Mouse (Mus musculus) sigmoid colon, adult 10 weeks (tissue): ENCODE results near the gene Gle1. TPM values are rescaled to one million over a fixed set of nuclear protein-coding genes. Genes with fewer than 3 reads are reported as not detected.

ENCODE experiments used
- polyA plus RNA-seq: library from polyadenylated mRNA; stranded (reverse); fragments of 350-450 nt; fragmentation: Illumina TruSeq; extraction: RNeasy Lipid Tissue Mini Kit (QIAGEN cat#74804); gene quantifications from one replicate; pipeline ENCODE4 v1.2.3, GENCODE M21; 2014; ENCODE audit warnings: low read depth, low replicate concordance

Gle1 gene
- polyA plus RNA-seq = 12.5 TPM

DNA sequence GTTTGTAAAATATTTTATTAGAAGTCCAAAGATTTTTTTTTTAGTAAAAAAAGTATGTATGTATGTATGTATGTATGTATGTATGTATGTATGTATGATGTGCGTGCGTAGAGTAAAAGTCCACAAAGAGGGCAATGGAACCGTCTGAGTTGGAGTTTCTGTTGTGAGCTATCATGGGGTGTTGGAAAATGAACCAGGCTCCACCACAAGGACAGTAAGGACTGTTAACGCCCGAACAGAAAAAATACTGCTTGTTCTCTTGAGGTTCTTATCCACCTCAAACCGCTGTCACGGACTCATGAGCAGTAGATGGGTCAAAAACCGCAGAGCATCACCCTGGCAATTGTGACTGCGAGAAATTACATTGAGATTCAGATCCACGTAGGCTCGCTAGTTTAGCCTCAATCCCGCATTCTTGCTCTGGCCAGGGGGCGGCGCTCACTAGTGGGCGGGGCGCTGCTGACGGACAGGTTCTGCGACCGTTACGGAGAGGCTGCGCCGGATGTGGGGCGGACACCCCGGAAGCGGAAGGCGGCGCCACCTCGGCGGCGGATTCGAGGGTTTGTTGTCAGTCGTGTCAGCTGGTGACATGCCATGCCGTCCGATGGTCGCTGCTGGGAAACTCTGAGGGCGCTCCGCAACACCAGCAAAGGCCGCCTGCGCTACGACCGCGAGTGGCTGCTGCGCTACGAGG is at the start of gene Gle1:
Gene Gle1, plus strand, starts transcription at position 521 of the 694 bp plus-strand sequence.

DNA sequence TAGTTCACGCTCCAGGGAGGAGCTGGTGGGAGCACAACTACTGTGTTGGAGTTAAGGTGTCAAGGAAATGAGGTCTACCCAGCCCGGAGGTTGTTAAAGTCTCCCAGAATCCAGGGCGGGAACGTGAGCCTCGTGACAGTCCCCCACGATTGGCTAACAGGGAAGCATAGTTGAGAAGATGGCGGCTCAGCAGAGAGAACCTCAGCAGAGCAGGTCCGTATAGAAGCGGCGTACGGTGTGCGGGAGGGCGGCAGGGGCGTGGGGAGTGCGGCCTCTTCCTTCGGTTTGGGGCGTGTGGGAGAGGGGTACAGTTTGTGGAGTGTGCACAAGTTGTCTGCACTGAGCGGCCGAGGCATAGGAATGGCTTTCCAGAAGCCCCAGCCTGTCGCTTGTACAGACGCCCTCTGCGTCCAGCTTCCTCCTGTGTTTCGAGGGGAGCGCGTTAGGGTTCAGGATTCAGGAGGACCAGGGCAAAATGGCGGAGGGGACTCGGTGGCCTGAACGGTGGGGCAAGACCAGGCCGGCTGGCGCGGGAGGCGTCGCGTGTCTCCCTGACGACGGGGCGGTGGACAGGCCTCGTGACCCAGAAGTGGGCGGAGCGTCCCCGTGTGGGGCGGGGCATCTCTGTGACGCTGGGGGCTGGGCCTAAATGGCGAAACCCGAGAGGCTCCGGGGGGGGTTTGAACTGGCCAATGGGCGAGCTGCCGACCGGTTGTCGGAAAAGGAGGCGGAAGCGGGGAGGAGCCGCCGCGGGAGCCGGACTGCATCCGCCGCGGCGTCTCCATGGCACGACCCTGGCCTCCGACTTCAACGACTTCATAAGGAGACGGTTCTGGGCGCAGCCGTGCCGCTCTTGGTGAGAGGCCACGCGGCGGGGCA is 45.9 kb upstream of the Gle1 start, which contains the start of gene Odf2:
Gene Odf2, plus strand, starts transcription at position 156 of the 879 bp plus-strand sequence.

DNA sequence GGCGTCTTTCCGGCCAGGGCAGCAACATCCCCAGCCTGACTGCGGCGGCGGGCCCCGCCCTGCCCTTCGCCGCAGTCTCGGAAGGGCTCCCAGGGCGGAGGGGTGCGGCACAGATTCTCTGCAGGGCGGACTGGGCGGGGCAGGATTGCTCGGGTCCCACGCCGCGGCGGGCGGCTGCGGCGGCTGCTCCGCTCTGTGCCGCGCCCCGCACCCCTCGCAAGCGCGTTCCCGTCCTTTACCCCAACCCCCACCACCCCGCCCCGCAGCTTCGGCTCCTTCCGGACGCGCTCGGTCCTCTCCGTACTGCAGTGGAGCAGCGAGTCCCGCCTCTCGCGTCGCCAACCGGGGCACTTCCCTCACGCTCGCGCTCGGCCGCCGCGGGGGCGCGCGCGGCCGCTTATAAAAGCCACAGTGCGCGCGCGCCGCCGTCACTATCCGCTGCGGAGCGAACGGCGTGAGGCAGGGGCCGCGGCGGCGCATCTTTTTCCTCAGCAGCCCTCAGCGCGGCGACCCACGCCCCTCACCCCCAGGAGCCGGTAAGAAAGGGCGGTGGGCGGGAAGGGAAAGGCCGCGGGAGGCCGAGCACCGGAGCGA is 30.1 kb downstream of the Gle1 start, which contains the start of gene Sptan1:
Gene Sptan1, plus strand, starts transcription at position 311 of the 594 bp plus-strand sequence.

Other genes starting within 250 kb of the Gle1 start
- gene Gm13420, start 183.7 kb upstream of the Gle1 start, polyA plus RNA-seq = not detected
- gene Gm13547, start 176.1 kb upstream of the Gle1 start, polyA plus RNA-seq = not detected
- 2.3 TPM for gene Coq4, start 147.9 kb upstream of the Gle1 start, polyA plus RNA-seq
- 3.9 TPM for gene Trub2, start 146.9 kb upstream of the Gle1 start, polyA plus RNA-seq
- gene Slc27a4, start 132.8 kb upstream of the Gle1 start, polyA plus RNA-seq = 1.5 TPM
- 4.6 TPM for gene Urm1, start 115.4 kb upstream of the Gle1 start, polyA plus RNA-seq
- gene Cercam, start 66.3 kb upstream of the Gle1 start, polyA plus RNA-seq = 1.7 TPM
- 7.6 TPM for gene Odf2, start 46.2 kb upstream of the Gle1 start, polyA plus RNA-seq
- 48.6 TPM for gene Sptan1, start 30.1 kb downstream of the Gle1 start, polyA plus RNA-seq
- not detected for gene Wdr34, start 113.5 kb downstream of the Gle1 start, polyA plus RNA-seq
- gene Set, start 122.0 kb downstream of the Gle1 start, polyA plus RNA-seq = 311 TPM
- gene Pkn3, start 142.3 kb downstream of the Gle1 start, polyA plus RNA-seq = 0.22 TPM
- 2.1 TPM for gene Zdhhc12, start 158.2 kb downstream of the Gle1 start, polyA plus RNA-seq
- gene Zer1, start 189.2 kb downstream of the Gle1 start, polyA plus RNA-seq = 5.2 TPM
- 19.5 TPM for gene Tbc1d13, start 198.3 kb downstream of the Gle1 start, polyA plus RNA-seq
- not detected for gene Endog, start 236.1 kb downstream of the Gle1 start, polyA plus RNA-seq
- gene Spout1, start 243.0 kb downstream of the Gle1 start, polyA plus RNA-seq = 0.54 TPM